Mouse (Mus musculus) embryonic facial prominence, embryonic 13.5 days (tissue): ENCODE data around the gene Olfr1385. TPM values are rescaled to one million over a fixed set of nuclear protein-coding genes. Genes with fewer than 3 reads are reported as not detected.

Experiments used
- polyA plus RNA-seq: library from polyadenylated mRNA; unstranded; fragments of >200 nt; fragmentation: Nextera tagmentation; extraction: Ambion mirVana; gene quantifications from 2 replicates; pipeline ENCODE4 v1.2.1, GENCODE M21; 2015

Gene Olfr1385
- polyA plus RNA-seq, 1 experiment from 2014 or later = not detected

Other genes with a start within 250 kb of the Olfr1385 start
- 53.5 and 56.7 TPM in 2 replicates for gene Mgat1, start 244.9 kb upstream of the Olfr1385 start, polyA plus RNA-seq
- gene Olfr1393, start 210.8 kb upstream of the Olfr1385 start, polyA plus RNA-seq = not detected in 2 replicates
- not detected in 2 replicates for gene Olfr1392, start 203.8 kb upstream of the Olfr1385 start, polyA plus RNA-seq
- gene Olfr10, start 184.3 kb upstream of the Olfr1385 start, polyA plus RNA-seq = not detected in 2 replicates
- 0.10 TPM in 1 of 2 replicates, not detected in the other for gene Olfr1391, start 166.3 kb upstream of the Olfr1385 start, polyA plus RNA-seq
- gene Olfr1390, start 153.9 kb upstream of the Olfr1385 start, polyA plus RNA-seq = not detected in 2 replicates
- gene Olfr1389, start 66.0 kb upstream of the Olfr1385 start, polyA plus RNA-seq = 0.17 TPM in 1 of 2 replicates, not detected in the other
- gene Olfr1388, start 52.4 kb upstream of the Olfr1385 start, polyA plus RNA-seq = 0.11 TPM in 2 replicates
- gene Olfr1387, start 33.7 kb upstream of the Olfr1385 start, polyA plus RNA-seq = not detected in 2 replicates
- not detected in 2 replicates for gene Olfr1386, start 24.0 kb upstream of the Olfr1385 start, polyA plus RNA-seq
- 0.08 TPM in 1 of 2 replicates, not detected in the other for gene Olfr1384, start 17.7 kb downstream of the Olfr1385 start, polyA plus RNA-seq
- gene Olfr1383, start 30.6 kb downstream of the Olfr1385 start, polyA plus RNA-seq = not detected in 2 replicates
- gene Olfr1382, start 39.2 kb downstream of the Olfr1385 start, polyA plus RNA-seq = not detected in 2 replicates
- gene Olfr1381, start 54.4 kb downstream of the Olfr1385 start, polyA plus RNA-seq = not detected in 2 replicates
- gene Olfr1380, start 67.8 kb downstream of the Olfr1385 start, polyA plus RNA-seq = not detected in 2 replicates
- 4.1 and 4.5 TPM in 2 replicates for gene Flt4, start 120.2 kb downstream of the Olfr1385 start, polyA plus RNA-seq
- gene Scgb3a1, start 174.5 kb downstream of the Olfr1385 start, polyA plus RNA-seq = not detected in 2 replicates
- 69.2 and 70.0 TPM in 2 replicates for gene Cnot6, start 223.7 kb downstream of the Olfr1385 start, polyA plus RNA-seq